Comparison of ENCODE assay signal across 7 mouse cellular contexts in genomic region chr11:97782564-97782895, GRCm38 (mm10). TPM values are rescaled to one million over a fixed set of nuclear protein-coding genes. Genes with fewer than 3 reads are reported as not detected.
A peak's percentile ranks its signal among the peaks of the same experiment; 100 is the strongest.
DNase-seq lines count a peak whose midpoint lies in the region; ATAC-seq lines count a peak whose summit lies in the region.

No protein-coding gene starts in this region.

- H3K4me3 ChIP-seq in neural tube, embryonic 11.5 days (ENCODE audit: low read depth, low read length), result peak overlapping the region; percentile 96
- peak overlapping the region; percentile 87 for H3K4me3 ChIP-seq in forebrain, embryonic 15.5 days
- H3K4me3 ChIP-seq in liver, embryonic 11.5 days (ENCODE audit: low read depth, low read length), result peak overlapping the region; percentile 97
- H3K4me3 ChIP-seq in stomach, embryonic 15.5 days (replicated peaks), result peak overlapping the region; percentile 79

- H3K36me3 ChIP-seq in neural tube, embryonic 11.5 days (ENCODE audit: control insufficient read depth, insufficient read depth, low read length), result peaks cover 23% of the 10 kb centered on the region
- peaks cover 30% of the 10 kb centered on the region for H3K36me3 ChIP-seq in forebrain, embryonic 15.5 days
- peaks cover 34% of the 10 kb centered on the region for H3K36me3 ChIP-seq in liver, embryonic 11.5 days (ENCODE audit: control insufficient read depth, insufficient read depth, low read length)
- H3K36me3 ChIP-seq in stomach, embryonic 15.5 days, result peaks cover 25% of the 10 kb centered on the region

- H3K27ac ChIP-seq in neural tube, embryonic 11.5 days (ENCODE audit: low read depth, low read length), result no peak overlapping the region
- peak overlapping the region; percentile 91 for H3K27ac ChIP-seq in forebrain, embryonic 15.5 days (replicated peaks)
- peak overlapping the region; percentile 95 for H3K27ac ChIP-seq in liver, embryonic 11.5 days (ENCODE audit: low read depth, low read length)
- H3K27ac ChIP-seq in stomach, embryonic 15.5 days, result peak overlapping the region; percentile 92

- DNase-seq in neural tube, embryonic 11.5 days (ENCODE audit: low spot score), result no peak
- no peak for DNase-seq in neural tube, embryonic 10.5 days (ENCODE audit: extremely low spot score, low spot score)
- no peak for DNase-seq in liver, embryonic 11.5 days (ENCODE audit: low spot score)
- no peak for DNase-seq in gastrocnemius, adult 18-20 months (ENCODE audit: low spot score)
- no peak for DNase-seq in gastrocnemius, postnatal 14 days

- H3K27me3 ChIP-seq in neural tube, embryonic 11.5 days (ENCODE audit: control insufficient read depth, insufficient read depth, low read length), result no peaks in the 10 kb centered on the region
- H3K27me3 ChIP-seq in forebrain, embryonic 15.5 days, result no peaks in the 10 kb centered on the region
- no peaks in the 10 kb centered on the region for H3K27me3 ChIP-seq in liver, embryonic 11.5 days (replicated peaks; ENCODE audit: control insufficient read depth, insufficient read depth, low read length)
- H3K27me3 ChIP-seq in stomach, embryonic 15.5 days (replicated peaks), result no peaks in the 10 kb centered on the region

- under 1% methylated on average over 10 of the region's 10 CpGs for WGBS in neural tube, embryonic 11.5 days
- under 1% methylated on average over 10 of the region's 10 CpGs for WGBS in forebrain, embryonic 15.5 days
- WGBS in liver, embryonic 11.5 days, result under 1% methylated on average over 10 of the region's 10 CpGs
- WGBS in stomach, embryonic 15.5 days, result 0% methylated on average over 10 of the region's 10 CpGs

- intact Hi-C loops in gastrocnemius, postnatal 14 days (cut with DNase I; ENCODE audit: low total_unique reads), result no loop called here

- H3K9ac ChIP-seq in neural tube, embryonic 11.5 days (ENCODE audit: low read length), result peak overlapping the region; percentile 66
- peak overlapping the region; percentile 96 for H3K9ac ChIP-seq in forebrain, embryonic 15.5 days (replicated peaks)
- H3K9ac ChIP-seq in liver, embryonic 11.5 days (ENCODE audit: low read depth, low read length), result peak overlapping the region; percentile 100
- peak overlapping the region; percentile 73 for H3K9ac ChIP-seq in stomach, embryonic 15.5 days

- no peaks in the 10 kb centered on the region for H3K9me3 ChIP-seq in neural tube, embryonic 11.5 days (ENCODE audit: control insufficient read depth, low read length)
- no peaks in the 10 kb centered on the region for H3K9me3 ChIP-seq in forebrain, embryonic 15.5 days
- no peaks in the 10 kb centered on the region; the same call in 1 of the 2 replicates for H3K9me3 ChIP-seq in liver, embryonic 11.5 days (ENCODE audit: control insufficient read depth, low read length)
- H3K9me3 ChIP-seq in stomach, embryonic 15.5 days, result no peaks in the 10 kb centered on the region

- ATAC-seq in neural tube, embryonic 11.5 days (ENCODE audit: insufficient read depth, low FRiP score, low TSS enrichment), result no peak; the same call in 1 of the 2 replicates
- peak; percentile 39; the same call in 1 of the 2 replicates for ATAC-seq in forebrain, embryonic 15.5 days (replicated peaks)
- ATAC-seq in liver, embryonic 11.5 days (replicated peaks; ENCODE audit: low FRiP score), result no peak
- ATAC-seq in stomach, embryonic 15.5 days (ENCODE audit: insufficient read depth, low FRiP score, low read depth), result no peak

- peak overlapping the region; percentile 87 for H3K4me2 ChIP-seq in neural tube, embryonic 11.5 days (ENCODE audit: low read depth)
- peak overlapping the region; percentile 68 for H3K4me2 ChIP-seq in forebrain, embryonic 15.5 days (replicated peaks)
- H3K4me2 ChIP-seq in liver, embryonic 11.5 days, result peak overlapping the region; percentile 92
- peak overlapping the region; percentile 55 for H3K4me2 ChIP-seq in stomach, embryonic 15.5 days

- peaks cover 12% of the 10 kb centered on the region for H3K4me1 ChIP-seq in neural tube, embryonic 11.5 days (ENCODE audit: control insufficient read depth, insufficient read depth, low read length)
- peaks cover 30% of the 10 kb centered on the region for H3K4me1 ChIP-seq in forebrain, embryonic 15.5 days
- peaks cover 11% of the 10 kb centered on the region for H3K4me1 ChIP-seq in liver, embryonic 11.5 days (replicated peaks; ENCODE audit: control insufficient read depth, insufficient read depth, low read length)
- peaks cover 13% of the 10 kb centered on the region for H3K4me1 ChIP-seq in stomach, embryonic 15.5 days

RNA-seq across cellular contexts. Expression of gene Rpl23, which starts 0.3 kb away (rescaled TPM):
- polyA plus RNA-seq in neural tube, embryonic 11.5 days (2014; fragmentation: Nextera tagmentation; extraction: Ambion mirVana), result 453 and 457 TPM in 2 replicates
- polyA plus RNA-seq in forebrain, embryonic 15.5 days (2015; fragmentation: Nextera tagmentation; extraction: Ambion mirVana), result 327 and 370 TPM in 2 replicates
- 756 and 842 TPM in 2 replicates for polyA plus RNA-seq in liver, embryonic 11.5 days (2014; fragmentation: Nextera tagmentation; extraction: Ambion mirVana)
- polyA plus RNA-seq in stomach, embryonic 15.5 days (2015; fragmentation: Nextera tagmentation; extraction: Ambion mirVana), result 502 and 526 TPM in 2 replicates
- 100 to 1,000 TPM; 426 to 450 TPM for total RNA-seq in gastrocnemius, adult 18-20 months (2021)
- 100 to 1,000 TPM; 607 to 676 TPM for total RNA-seq in gastrocnemius, postnatal 14 days (2021)

RNA-seq across cellular contexts. Expression of gene 1700001P01Rik, which starts 6.8 kb away (rescaled TPM):
- polyA plus RNA-seq in neural tube, embryonic 11.5 days (2014; fragmentation: Nextera tagmentation; extraction: Ambion mirVana), result not detected in 2 replicates
- polyA plus RNA-seq in forebrain, embryonic 15.5 days (2015; fragmentation: Nextera tagmentation; extraction: Ambion mirVana), result 0.39 and 0.75 TPM in 2 replicates
- polyA plus RNA-seq in liver, embryonic 11.5 days (2014; fragmentation: Nextera tagmentation; extraction: Ambion mirVana), result 0.64 TPM in 1 of 2 replicates, not detected in the other
- polyA plus RNA-seq in stomach, embryonic 15.5 days (2015; fragmentation: Nextera tagmentation; extraction: Ambion mirVana), result 0.37 and 0.60 TPM in 2 replicates
- not detected for total RNA-seq in gastrocnemius, adult 18-20 months (2021)
- not detected for total RNA-seq in gastrocnemius, postnatal 14 days (2021)

RNA-seq across cellular contexts. Expression of gene Cwc25, which starts 16.2 kb away (rescaled TPM):
- 13.3 and 13.7 TPM in 2 replicates for polyA plus RNA-seq in neural tube, embryonic 11.5 days (2014; fragmentation: Nextera tagmentation; extraction: Ambion mirVana)
- polyA plus RNA-seq in forebrain, embryonic 15.5 days (2015; fragmentation: Nextera tagmentation; extraction: Ambion mirVana), result 18.0 and 18.6 TPM in 2 replicates
- 12.9 and 13.1 TPM in 2 replicates for polyA plus RNA-seq in liver, embryonic 11.5 days (2014; fragmentation: Nextera tagmentation; extraction: Ambion mirVana)
- 14.8 and 16.8 TPM in 2 replicates for polyA plus RNA-seq in stomach, embryonic 15.5 days (2015; fragmentation: Nextera tagmentation; extraction: Ambion mirVana)
- 1 to 10 TPM; 5.2 to 5.9 TPM for total RNA-seq in gastrocnemius, adult 18-20 months (2021)
- 1 to 10 TPM; 6.0 to 6.7 TPM for total RNA-seq in gastrocnemius, postnatal 14 days (2021)

RNA-seq across cellular contexts. Expression of gene Lasp1, which starts 16.3 kb away (rescaled TPM):
- 68.8 and 73.1 TPM in 2 replicates for polyA plus RNA-seq in neural tube, embryonic 11.5 days (2014; fragmentation: Nextera tagmentation; extraction: Ambion mirVana)
- polyA plus RNA-seq in forebrain, embryonic 15.5 days (2015; fragmentation: Nextera tagmentation; extraction: Ambion mirVana), result 129 and 132 TPM in 2 replicates
- polyA plus RNA-seq in liver, embryonic 11.5 days (2014; fragmentation: Nextera tagmentation; extraction: Ambion mirVana), result 54.7 and 55.3 TPM in 2 replicates
- polyA plus RNA-seq in stomach, embryonic 15.5 days (2015; fragmentation: Nextera tagmentation; extraction: Ambion mirVana), result 112 and 122 TPM in 2 replicates
- total RNA-seq in gastrocnemius, adult 18-20 months (2021), result 10 to 100 TPM; 10.0 to 19.2 TPM
- total RNA-seq in gastrocnemius, postnatal 14 days (2021), result 10 to 100 TPM; 29.9 to 39.5 TPM

RNA-seq across cellular contexts. Expression of gene Pip4k2b, which starts 38.0 kb away (rescaled TPM):
- polyA plus RNA-seq in neural tube, embryonic 11.5 days (2014; fragmentation: Nextera tagmentation; extraction: Ambion mirVana), result 2.0 and 2.8 TPM in 2 replicates
- 4.1 and 4.8 TPM in 2 replicates for polyA plus RNA-seq in forebrain, embryonic 15.5 days (2015; fragmentation: Nextera tagmentation; extraction: Ambion mirVana)
- 0.95 and 1.7 TPM in 2 replicates for polyA plus RNA-seq in liver, embryonic 11.5 days (2014; fragmentation: Nextera tagmentation; extraction: Ambion mirVana)
- 1.4 and 1.5 TPM in 2 replicates for polyA plus RNA-seq in stomach, embryonic 15.5 days (2015; fragmentation: Nextera tagmentation; extraction: Ambion mirVana)
- 10 to 100 TPM; 64.7 TPM for total RNA-seq in gastrocnemius, adult 18-20 months (2021)
- 10 to 100 TPM; 33.3 to 38.5 TPM for total RNA-seq in gastrocnemius, postnatal 14 days (2021)
